Mouse (Mus musculus) retina, adult 2 months (tissue): ENCODE results near the gene Chrd.

Experiments used
- DNase-seq: peaks from one replicate; pipeline ENCODE4 v3.0.0-alpha.2; 2012; ENCODE audit warnings: low read depth, low spot score

Chrd gene

DNA sequence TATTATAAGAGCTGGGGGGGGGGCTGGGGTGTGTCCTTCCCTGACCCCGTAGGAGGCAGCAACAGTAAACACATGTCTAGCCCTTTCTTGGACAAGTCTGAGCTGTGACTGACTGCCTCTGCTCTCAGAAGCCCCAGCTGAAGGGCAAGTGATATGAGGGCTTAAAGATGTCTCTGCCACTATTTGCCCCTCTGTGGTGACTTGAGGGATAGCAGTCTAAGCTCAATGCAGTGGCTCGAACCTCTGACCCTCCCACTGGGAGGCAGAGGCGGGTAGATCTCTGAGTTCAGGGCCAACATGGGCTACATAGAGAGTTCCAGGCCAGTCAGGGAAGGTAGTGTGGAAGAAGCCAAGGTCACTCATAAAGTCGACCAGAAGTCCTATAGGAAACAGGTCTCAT, 22.1 kb upstream of the Chrd start:
- DNase-seq: no peak

DNA sequence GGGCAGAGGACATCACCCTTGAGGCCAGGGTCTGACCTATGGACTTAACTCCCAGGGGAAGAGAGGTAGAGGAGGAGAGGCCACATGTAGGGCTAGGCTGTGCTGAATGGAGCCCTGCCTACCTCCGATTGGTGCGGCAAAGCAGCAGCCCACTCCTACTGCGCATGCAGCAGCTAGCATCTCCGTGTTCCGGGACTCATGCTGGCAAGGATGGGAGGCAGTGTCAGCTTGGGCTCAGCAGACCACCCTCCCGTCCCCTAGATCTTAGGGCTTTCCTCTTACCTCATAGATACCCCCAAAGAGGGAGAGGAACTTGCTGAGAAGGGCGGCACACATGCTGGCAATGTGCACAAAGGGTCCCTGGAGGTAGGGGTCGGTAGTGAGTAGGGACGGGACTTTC, 20.7 kb upstream of the Chrd start:
- no peak for DNase-seq

DNA sequence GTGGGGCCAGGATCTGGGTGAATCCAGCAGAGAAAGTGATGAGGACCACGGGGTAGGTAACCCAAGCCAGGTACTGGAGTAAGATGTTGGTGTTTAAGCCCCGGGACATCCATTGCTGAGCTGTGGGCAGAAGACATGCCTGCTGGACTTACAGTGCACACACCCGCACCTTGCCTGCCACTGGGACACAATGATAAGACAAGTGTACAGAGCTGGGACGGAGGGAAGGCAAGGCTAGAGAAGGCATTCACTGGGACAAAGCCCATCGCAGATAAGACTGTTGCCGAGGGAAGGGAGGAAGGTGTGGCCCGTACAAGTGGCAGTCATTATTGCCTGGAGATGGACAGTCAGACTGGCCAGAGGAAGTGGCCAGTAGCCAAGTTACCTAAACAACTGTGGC, 20.0 kb upstream of the Chrd start:
- no peak for DNase-seq

DNA sequence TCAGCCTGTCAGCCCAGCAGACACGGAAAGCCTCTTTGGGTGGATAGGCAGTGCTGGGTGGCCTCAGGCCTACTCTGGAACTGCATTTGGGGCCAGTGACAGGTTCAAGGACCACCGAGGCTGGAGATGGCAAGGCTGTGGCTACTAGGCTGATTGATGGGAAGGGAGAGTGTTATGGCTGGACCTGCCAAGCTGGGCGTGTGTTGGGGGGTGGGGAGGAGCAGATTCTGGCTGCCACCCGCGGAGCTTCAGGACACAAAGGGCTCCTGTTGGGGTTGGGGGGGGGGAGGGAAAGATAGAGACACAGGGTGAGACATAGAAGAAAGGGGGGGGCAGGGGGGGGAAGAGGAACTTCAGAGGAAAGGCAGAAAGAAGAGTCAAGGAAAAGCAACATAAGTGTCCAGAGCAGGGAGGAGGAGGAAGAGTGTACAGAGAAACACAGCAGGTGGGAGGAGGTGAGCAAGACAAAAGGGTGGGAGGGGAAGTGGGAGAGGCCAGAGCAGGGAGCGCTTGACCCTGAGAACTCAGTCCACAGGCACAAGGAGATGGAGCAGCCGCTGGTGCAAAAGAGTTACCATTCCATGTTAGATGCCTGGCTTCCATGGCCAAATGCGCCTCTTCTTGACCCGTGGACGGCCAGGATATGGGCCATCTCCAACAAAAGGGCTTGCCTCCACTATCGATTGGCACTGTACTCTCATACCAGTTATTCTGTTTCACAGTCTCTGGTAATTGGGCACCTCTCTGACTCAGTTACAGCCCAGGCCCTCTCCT, 18.4 kb upstream of the Chrd start:
- no peak for DNase-seq

DNA sequence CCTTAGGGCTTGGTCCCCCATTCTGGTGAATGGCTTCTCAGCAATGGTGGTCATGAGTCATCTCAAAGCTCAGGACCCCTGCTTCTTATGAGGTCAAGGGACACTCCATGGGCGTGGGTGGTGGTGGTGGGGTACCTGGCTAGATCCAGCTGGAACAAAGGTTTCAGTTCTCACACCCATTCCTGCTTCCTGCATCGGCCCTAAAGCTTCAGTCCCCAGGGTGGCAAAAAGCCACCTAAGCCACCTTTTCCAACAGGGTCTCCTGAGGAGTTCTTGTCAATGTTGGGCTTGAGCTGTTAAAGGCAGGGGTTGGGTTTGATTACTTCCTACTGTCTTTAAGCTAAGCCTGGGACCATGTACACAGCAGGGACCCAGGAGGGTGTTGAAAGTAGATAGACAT, 17.8 kb upstream of the Chrd start:
- DNase-seq: no peak

DNA sequence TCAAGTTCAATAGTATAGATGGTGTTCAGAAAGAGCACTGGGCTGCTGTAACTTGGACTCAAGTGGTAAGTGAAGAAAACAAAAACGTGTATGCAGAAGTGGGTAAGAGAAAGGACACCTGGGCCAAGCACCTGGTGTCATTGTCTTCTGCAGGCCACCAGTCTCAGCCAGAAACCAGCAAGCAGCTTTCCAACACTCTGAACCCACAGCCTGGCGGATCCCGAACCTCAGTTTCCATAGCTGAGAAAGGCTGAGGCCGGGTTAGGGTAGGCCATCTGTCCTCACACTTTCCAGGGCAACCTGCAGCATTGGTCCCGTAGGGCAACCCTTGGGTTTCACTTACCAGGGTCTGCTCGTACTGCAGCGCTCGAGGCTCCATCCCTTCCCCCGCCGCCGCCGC, 17.4 kb upstream of the Chrd start:
- DNase-seq: no peak

DNA sequence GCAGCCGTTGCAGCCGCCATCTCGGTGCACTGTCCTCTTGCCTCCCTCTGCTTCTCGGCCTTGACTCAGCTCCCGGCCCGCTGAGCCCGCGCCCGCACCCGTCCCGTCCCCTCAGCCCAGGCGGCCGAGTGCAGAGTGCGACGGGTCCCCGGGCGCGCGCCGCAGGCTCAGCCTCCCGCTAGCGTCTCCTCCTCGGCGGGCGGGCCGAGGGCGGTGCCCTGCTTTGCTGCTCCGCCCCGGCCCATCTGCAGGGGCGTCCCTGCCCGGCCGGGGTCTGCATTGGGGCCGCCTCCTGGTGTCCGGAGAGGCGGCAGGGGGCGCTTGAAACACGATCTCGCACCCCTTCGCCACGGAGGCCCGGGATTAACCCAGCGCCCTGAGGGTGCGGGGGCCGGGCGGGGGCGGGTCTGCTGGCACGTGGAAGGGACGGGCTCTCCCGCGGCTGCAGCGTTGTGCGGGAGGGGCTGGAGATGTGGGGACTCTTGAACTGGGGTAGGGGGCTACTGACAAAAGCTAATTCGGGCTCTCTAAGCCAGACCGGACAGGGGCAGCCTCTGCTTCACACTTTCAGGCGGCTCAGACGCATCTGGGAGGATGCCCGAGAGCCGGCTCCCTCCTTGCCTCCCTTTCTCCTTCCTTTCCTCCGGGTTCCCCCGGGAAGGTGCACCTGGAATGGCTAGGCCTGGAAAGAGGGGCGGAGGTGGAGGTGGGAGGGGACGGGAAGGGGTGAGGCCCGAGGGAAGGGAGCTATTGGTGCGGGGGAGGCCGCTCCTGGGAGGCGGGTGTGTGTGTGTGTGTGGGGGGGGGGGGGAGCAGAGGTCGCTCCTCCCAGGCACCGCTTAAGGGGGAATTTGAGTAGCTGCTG, 16.7 kb upstream of the Chrd start:
- DNase-seq: no peak

DNA sequence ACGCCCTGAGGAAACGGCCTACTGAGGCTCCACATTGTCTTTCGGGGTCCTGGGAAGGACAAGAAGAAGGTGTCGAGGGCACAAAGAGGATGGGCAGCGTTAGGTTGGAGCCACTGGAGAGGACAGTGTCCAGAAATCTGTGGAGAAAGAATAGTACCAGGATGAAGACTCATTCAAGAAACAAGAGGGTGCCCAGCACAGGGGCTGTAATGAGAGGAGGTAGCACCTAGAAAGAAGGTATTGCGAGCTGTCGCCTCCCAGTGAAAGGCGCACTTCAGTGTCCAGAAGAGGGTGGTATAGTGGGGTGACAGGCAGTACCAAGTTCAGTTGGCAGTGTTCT, 16.1 kb upstream of the Chrd start:
- DNase-seq: no peak

DNA sequence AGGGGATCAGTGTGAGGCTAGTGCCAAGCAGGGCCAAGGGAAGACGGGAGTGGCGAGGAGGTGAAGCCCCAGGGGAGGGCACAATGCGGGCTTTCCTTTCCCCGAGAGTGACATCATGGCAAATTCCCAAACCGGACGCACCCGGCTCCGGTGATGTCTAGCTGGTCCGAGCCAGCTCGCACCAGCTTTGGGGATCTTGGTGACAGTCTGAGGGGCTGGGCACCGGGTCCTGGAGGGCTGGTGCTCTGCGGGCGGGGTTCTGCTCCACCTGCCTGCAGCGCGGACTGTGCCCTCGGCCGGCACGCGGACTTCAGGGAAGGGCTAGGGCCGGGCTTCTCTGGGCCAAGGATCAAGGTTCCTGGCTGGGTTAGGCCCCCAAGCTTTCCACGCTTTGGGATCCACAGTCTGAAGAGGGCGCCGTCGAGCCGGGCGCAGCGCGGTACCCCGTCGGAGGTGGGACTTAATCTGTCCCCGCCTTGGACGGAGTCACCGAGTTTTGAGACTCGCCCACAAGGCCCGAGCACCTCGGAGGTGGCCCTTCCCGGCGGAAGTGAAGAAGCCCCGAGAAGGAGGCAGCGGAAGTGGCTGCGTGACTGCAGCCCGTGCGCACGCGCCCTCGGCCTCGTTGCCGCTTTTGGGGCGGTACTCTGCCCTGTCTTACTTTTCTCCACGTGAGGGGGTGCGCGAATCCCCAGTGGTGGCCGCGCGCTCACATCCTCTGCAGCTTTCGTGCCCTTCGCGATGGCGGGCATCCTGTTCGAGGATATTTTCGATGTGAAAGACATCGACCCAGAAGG, 15.5 kb upstream of the Chrd start, which contains the start of the genes Polr2h and Clcn2:
TSS of gene Polr2h (plus strand) at position 485 of the 797 bp plus-strand sequence.
TSS of gene Clcn2 (minus strand) at position 566 of the 797 bp plus-strand sequence.
- peak; percentile 77 for DNase-seq

DNA sequence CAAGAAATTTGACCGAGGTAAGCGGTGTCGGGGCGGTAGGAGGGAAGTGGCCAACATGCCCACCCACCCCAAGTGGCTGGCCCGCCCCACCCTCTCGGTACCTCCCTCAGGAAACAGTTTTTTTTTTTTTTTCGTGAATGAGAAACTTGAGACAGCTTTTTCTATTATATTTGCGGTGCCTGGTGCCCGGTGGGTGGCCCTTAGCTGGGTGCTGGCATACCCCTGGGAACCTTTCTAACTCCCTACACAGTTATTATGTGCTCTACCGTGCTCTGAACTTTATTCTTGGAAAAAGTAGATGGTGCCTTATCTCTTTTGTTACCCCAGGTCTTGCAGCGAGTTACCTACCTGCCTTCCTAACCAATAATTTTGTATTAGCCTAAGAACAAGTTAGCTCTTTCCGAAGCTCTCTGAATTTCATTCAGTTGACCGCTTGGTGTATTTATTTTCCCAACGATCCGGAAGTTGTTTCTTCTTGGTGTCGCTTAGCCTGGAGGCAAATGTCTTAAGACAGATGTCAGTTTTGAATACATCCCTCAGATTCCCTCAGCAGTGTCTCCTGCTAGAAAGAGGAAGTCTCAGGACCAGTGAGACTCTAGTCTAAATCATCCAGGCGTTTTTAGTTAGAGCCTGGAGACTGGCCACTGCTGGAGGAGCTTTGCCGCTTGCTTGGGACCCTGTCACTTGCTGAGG, 14.8 kb upstream of the Chrd start:
- DNase-seq: no peak

DNA sequence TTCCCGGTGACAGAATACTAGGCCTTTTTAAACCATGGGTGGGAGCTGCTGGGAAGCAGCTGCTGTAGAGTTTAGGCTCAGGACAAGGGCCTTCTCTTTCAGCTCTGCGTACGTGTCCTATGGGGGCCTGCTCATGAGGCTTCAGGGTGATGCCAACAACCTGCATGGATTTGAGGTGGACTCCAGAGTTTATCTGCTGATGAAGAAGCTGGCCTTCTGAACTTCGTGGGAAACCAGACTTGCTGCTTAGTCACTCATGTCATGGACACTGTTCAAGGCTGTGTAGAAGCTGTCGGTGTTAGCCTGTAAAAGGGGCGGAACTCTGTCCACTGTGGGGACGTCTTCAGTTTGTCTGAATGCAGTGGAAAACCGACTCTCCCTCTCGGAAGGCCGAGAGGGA, 11.1 kb upstream of the Chrd start:
- DNase-seq: no peak

DNA sequence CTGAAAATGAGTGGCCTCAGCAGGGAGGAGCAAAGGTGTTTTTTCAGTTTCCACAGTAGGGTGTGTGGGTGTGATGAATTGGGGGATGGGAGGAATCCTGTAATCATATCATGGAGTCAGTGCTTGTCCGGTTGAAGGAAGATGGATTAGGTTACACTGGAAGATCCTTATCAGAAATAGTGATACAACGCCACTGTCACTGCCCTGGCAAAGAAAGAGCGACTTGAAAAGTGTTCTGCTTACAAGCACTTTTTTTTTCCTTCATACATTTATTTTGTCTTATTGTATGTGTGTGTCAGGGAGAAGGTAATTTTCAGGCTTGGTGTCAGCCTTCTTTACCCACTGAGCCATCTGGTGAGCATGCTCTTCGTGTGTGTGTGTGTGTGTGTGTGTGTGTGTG, 10.2 kb upstream of the Chrd start:
- DNase-seq: no peak

DNA sequence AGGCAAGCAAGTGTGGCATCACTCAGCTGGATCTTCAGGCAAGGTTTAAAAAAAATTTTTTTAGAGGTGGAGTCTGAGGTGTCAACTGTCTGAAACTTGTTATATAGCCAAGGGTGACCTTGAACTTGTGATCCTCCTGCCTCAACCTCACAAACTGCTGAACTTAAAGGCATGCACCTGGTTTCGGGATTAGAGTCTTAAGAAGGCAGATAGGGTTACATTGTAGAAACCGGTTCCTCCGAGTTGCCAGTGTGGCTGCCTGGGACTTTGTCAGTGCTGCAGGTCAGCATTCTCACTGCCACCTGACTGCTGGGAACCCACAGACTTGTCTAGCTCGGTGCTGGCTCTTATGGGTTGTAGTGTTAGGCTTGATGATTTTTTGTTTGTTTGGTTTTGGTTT, 9.7 kb upstream of the Chrd start:
- DNase-seq: no peak

DNA sequence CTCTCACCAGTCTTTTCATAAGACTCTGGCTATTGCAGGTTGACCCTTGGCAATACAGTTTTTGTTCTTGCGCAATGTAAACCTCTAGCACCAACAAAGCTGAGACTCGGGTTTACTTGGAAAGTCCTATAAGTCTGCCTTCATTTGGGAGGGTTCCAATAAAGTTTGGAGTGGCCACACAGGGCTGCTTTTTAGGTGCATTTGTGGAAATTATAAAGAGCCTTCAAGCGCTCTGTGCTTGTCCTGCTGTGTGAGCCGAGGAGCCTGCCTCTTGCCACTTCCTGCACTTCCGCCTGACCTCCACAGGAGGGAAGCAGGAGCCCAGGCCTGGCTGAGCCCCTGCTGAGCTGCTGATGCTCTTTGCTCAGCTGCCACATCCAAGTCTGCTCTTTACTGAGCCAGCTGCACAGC, 8.6 kb upstream of the Chrd start:
- DNase-seq: no peak

DNA sequence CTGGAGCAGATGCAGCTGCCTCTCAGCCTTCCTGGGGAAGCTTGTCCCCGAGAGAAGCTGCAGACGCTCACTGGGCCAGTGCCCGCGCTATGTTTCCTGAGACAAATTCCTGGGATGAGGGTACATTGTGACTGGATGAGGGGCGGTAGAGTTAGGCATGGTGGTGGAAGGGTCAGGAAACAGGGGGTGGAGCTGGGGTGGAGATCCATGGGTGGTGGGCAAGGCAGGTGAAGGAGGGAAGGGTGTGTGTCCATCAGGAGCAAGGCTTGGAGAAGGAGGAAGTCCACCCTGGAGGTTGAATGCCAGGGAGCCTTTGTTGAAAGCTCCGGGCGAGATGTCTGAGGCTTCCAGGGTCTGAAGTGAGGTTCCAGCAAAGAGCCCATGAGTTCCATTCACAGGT, 7.6 kb upstream of the Chrd start:
- DNase-seq: no peak

DNA sequence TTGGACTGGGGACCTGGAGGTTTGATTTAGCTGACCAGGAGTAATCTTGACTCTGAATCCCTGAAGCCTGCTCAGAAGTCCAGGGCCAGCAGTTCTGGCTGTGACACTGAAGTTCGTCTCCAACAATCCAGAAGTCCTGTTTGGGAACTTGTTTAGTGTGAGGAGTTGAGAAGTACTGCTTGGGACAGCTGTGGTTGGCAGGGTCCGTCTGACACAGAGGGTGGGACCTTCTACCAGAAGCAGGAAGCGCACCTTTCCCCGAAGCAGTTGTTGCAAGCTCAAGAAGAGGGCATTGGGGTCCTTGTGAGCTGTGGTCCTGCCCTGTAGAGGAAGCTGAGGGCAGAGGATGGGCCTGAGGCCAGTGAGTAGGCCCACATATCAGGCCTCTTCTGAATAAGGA, 7.2 kb upstream of the Chrd start:
- no peak for DNase-seq

DNA sequence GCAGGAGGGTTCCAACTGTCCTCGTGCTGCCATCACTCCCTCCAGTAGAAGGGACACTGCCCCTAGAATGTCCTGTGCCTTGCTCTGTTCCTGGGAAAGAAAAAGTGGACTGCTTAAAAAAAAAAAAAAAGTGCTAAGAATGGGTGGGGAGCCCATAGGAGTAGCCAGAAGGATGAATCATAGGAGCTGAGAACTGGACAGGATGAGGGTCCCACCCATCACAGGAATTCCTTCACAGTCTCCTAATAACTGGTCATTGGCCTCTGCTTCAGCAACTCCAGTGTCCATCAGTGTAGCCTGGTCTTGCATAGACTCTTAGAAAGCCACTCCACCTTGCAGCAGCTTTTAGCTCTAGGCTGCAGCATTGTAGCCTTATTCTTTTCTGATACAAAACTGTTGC, 6.5 kb upstream of the Chrd start:
- DNase-seq: no peak

DNA sequence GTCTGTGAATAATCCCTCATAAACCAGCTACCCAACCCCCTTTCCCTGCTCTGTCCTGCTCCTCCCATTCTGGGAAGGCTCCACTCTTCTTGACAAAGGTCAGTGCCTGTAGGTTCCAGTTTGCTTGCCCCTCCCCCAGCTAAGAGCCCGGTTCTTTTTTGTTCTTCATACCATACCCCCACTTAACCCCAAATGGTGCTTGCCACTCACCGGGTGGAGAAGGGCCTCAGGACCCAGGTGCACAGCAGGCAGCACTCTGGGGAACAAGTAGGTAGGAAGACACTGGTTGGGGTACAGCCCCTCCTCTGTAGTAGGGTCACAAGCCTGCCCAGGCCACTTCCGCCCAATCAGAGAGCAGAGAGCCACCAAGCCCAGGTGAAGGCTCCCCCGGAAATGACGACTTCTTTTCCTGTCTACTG, 2.6 kb upstream of the Chrd start:
- DNase-seq: no peak

DNA sequence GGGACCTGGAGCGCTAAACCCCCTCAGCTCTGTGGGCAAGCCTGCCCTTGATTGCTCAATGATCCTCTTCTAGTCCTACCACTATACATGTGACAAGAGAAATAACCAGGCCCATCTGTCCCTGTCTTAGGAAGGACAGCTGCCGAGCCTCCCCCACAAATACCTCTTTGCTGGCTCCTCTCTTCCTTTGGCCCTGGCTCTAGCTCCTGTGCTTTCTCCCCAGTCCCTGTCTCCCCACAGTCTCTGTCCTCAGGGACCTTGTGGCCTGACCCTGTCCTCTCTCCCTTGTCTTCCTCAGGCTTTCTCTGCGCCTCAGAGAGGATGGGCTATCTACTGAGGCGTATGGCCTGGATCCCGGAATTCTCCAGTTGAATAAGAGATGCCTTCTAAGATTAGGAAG, 1.2 kb upstream of the Chrd start:
- DNase-seq: no peak

DNA sequence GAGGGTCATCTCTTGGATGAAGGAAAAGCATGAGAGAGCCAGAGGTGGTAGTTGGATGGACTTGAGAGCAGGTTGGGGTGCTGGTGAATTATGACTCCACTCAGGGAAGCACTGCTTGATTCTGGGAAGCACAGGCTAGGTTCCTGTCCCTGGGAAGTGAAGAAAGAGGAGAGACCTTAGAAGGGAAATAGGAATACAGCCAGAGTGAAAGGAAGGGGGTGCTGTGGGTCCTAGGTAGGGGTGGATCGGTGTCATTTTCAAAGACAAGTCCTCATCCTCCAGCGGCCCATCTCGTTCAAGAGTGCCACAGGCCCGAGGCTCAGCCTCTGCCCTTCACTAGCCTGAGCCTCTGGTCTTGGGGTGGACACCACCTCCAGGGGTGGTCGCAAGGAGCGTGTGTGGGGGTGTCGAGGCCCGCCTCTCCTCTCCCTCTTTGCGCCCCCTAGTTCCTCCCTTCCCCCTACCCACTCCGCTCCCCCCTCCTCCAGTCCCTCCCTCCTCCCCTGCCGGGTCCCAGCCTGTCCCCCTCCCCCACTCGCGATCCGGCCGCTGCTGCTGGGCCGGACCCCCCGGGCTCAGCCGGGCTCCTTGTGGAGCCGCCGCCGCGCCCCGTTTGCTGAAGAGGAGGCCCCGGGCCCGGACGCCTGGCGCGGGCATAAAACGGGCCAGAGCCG, 539 bp upstream of the Chrd start:
- DNase-seq: no peak
